Mouse (Mus musculus): ENCODE results near the gene Evx2. TPM values are rescaled to one million over a fixed set of nuclear protein-coding genes. Genes with fewer than 3 reads are reported as not detected.

Evx2 gene
- polyA plus RNA-seq, 1 experiment from 2014 or later: 0.31 TPM

DNA sequence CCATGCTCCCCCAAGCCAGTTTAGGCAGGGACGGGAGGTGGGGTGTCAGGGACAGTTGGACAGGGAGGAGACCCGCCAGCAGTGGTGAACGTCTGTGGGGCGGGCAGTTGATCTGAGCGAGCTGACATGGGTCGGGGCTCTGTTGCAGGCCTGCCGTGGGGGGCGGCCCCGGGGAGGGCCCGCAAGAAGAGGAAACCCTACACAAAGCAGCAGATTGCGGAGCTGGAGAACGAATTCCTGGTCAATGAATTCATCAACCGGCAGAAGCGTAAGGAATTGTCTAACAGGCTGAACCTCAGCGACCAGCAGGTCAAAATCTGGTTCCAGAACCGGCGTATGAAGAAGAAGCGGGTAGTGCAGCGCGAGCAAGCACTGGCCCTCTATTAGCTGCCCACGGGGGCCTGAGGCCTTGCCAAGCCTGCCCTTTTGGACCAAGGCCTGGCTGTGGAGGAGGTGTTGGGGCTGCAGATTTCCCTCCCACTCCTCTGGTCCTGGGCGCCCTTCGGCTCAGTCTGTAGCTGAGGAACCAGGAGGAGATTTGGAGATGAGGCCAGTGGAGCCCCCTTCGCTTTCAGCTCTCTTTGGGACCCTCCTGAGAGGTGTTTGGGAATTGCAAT, 16.4 kb upstream of the Evx2 start:
- WGBS: 4% methylated on average over 24 of the region's 24 CpGs
- no peak overlapping the region for H3K9ac ChIP-seq
- H3K4me1 ChIP-seq: peaks cover 4% of the 10 kb centered on the region; the same call in 1 of the 2 replicates
- ATAC-seq (replicated peaks): no peak
- no peak overlapping the region for H3K4me2 ChIP-seq
- H3K9me3 ChIP-seq: no peaks in the 10 kb centered on the region
- no peak overlapping the region for H3K27ac ChIP-seq
- H3K4me3 ChIP-seq: no peak overlapping the region
- H3K36me3 ChIP-seq (replicated peaks): no peaks in the 10 kb centered on the region
- peaks cover 99% of the 10 kb centered on the region for H3K27me3 ChIP-seq (replicated peaks)

DNA sequence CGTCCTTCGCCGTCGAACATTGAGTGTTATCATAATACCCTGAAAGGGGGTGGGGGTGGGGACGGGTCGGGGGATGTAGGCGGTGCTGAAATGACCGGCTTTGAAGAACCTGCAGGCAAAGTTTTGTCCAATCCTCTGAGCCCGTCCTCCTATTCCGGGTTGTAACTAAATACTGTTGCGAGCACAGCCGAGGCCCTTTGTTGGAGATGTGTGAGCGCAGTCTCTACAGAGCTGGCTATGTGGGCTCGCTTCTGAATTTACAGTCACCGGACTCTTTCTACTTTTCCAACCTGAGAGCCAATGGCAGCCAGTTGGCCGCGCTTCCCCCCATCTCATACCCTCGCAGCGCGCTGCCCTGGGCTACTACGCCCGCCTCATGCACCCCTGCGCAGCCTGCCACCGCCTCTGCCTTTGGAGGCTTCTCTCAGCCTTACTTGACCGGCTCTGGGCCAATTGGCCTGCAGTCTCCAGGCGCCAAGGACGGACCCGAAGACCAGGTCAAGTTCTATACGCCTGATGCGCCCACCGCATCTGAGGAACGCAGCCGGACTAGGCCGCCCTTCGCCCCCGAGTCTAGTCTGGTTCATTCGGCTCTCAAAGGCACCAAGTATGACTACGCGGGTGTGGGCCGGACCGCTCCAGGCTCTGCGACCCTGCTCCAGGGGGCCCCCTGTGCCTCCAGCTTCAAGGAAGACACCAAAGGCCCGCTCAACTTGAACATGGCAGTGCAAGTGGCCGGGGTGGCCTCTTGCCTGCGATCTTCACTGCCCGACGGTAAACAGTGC, 15.7 kb upstream of the Evx2 start, which contains the start of gene Hoxd12:
TSS of gene Hoxd12 (plus strand) at position 133 of the 785 bp plus-strand sequence.
- peaks cover 97% of the 10 kb centered on the region for H3K27me3 ChIP-seq (replicated peaks)
- 3% methylated on average over 47 of the region's 47 CpGs for WGBS
- H3K9ac ChIP-seq: no peak within 1 kb of the TSS
- ATAC-seq (replicated peaks): no peak
- no peak within 1 kb of the TSS for H3K4me3 ChIP-seq
- H3K4me2 ChIP-seq: no peak within 1 kb of the TSS
- peaks cover 4% of the 10 kb centered on the region; the same call in 1 of the 2 replicates for H3K4me1 ChIP-seq
- H3K27ac ChIP-seq: no peak within 1 kb of the TSS
- H3K9me3 ChIP-seq: no peaks in the 10 kb centered on the region
- H3K36me3 ChIP-seq (replicated peaks): no peaks in the 10 kb centered on the region

DNA sequence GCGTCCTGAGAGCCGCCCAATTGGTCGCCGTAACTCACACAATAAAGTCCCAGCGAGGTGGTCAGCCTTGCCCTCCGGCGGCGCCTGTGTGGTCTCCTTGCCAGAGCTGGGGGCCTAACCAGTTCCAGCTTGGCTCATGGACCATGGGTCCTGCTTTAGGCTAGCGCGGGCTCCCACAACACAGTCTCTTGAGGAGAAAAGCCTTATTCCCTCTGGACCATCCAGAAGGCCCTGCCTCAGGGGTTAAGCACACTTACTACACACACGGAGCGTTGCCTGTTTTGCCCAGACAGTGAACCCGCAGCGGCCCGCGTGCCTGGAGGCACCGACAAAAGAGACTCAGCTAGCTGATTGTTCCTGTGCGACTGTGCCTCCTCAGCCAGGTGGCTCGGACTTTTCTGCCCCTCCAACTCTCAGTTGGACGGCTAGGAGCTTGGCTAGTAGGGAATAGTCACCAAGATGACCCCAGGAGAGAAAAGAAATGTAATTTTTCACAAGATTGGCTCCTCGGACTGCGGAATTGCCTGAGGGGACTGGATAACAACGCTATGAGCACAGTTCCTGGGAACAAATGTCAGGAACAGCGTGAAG, 14.6 kb upstream of the Evx2 start:
- no peak for ATAC-seq (replicated peaks)
- Histone ChIP-seq H3K27ac (no peak overlapping the region), H3K27me3 (replicated peaks) (peaks cover 97% of the 10 kb centered on the region)

DNA sequence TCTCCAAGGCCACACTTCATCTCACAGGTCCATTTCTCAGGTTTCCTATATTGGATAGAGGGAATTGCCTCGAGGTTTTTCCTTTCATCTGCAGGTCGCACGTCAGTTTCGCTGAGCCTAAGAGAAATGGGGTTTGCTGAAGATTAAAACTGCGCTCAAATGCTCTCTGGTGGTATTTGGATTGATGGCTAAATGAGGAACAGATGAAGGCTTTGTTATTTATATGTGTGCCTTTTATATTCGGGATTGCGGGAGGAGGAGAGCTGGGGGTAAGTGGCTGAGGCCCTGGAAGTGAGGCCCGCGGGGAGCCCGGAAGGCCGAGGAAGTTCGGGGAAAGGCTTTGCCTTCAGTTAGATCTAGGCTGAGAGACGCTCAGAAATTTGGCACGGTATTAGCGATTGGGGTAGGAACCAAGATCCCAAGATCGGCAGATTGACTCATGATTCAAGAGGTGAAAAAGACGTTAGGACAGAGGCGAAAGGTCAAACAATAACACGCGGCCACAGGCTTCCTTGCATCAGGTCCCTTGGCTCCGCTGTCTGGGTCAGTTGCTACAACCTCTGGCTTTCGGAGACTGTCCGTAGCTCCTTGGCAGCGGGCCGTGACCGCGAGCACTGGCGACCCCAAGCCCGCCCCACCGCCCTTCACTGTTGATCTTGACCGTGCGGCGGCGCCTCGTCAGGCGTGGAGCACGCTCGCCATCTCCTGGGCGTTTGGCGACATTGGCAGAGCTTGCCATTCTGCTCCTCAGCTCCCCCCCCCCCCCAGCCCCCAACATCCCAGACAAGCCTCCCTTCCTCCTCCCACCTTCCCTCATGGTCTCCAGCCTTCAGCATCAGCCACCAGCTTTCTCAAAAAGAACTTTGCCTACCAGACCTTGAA, 13.4 kb upstream of the Evx2 start:
- Histone ChIP-seq H3K36me3 (replicated peaks) (no peaks in the 10 kb centered on the region), H3K4me1 (peaks cover 11% of the 10 kb centered on the region), H3K4me3 (peak overlapping the region; percentile 21), H3K4me2 (peak overlapping the region; percentile 47), H3K9me3 (no peaks in the 10 kb centered on the region), H3K9ac (no peak overlapping the region), H3K27me3 (replicated peaks) (peaks cover 97% of the 10 kb centered on the region), H3K27ac (no peak overlapping the region)
- 2% methylated on average over 40 of the region's 40 CpGs for WGBS
- ATAC-seq (replicated peaks): peak; percentile 37; the same call in 1 of the 2 replicates

More for the DNA sequence above, 14.6 kb upstream of the Evx2 start:
- peaks cover 4% of the 10 kb centered on the region; the same call in 1 of the 2 replicates for H3K4me1 ChIP-seq
- no peaks in the 10 kb centered on the region for H3K36me3 ChIP-seq (replicated peaks)
- H3K4me3 ChIP-seq: no peak overlapping the region
- 2% methylated on average over 24 of the region's 24 CpGs for WGBS
- H3K9ac ChIP-seq: no peak overlapping the region
- no peaks in the 10 kb centered on the region for H3K9me3 ChIP-seq
- no peak overlapping the region for H3K4me2 ChIP-seq

DNA sequence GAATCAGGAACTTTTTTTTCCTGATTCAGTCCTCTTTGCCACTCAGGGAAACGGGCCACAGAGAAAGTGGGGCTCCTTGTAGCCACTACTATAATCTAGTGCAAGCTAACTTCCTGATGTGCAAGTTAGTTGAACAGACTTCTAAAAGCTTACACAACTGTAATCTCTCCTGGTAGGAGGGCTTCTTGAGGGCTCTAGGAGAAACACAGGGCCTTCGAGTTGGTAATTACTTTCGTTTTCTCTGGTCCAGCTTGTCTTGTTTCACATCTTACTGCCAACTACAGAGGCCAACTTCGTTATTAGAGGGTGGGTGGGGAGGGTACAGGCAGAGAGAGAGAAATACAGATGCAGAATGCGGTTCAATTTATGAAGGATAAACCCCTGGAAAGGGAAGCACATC, 12.5 kb upstream of the Evx2 start:
- ATAC-seq (replicated peaks): no peak
- Histone ChIP-seq H3K4me1 (peaks cover 11% of the 10 kb centered on the region), H3K4me2 (no peak overlapping the region), H3K36me3 (replicated peaks) (no peaks in the 10 kb centered on the region), H3K4me3 (no peak overlapping the region), H3K27ac (no peak overlapping the region), H3K27me3 (replicated peaks) (peaks cover 97% of the 10 kb centered on the region), H3K9ac (no peak overlapping the region), H3K9me3 (no peaks in the 10 kb centered on the region)
- WGBS: 11% methylated on average over 5 of the region's 5 CpGs

DNA sequence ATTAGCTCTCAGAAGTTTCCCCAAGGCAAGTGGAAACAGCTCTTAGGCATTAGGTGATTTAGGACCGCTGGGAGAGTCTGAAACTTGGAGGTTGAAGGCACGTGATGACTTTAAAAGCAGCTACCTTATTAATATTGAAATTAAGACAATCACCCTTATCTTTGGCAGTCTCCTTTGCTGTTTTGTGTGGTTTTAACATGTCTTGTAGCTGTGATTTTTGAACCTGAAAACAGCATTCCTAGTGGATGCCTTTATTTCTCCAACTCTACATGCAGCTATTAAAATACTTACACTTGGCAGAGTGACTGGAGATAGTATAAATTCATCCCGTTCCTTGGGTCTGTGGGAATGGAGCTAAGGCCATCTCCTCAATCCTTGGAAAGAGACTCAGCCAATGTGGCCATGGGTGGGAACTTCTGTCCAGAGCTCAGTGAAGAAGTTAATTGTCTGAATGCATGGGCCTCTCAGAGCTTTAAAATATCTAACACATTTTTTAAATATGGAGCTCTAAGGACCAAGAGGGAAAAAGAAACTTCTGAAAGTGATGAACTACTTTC, 11.4 kb upstream of the Evx2 start:
- 2% methylated on average over 3 of the region's 3 CpGs for WGBS

DNA sequence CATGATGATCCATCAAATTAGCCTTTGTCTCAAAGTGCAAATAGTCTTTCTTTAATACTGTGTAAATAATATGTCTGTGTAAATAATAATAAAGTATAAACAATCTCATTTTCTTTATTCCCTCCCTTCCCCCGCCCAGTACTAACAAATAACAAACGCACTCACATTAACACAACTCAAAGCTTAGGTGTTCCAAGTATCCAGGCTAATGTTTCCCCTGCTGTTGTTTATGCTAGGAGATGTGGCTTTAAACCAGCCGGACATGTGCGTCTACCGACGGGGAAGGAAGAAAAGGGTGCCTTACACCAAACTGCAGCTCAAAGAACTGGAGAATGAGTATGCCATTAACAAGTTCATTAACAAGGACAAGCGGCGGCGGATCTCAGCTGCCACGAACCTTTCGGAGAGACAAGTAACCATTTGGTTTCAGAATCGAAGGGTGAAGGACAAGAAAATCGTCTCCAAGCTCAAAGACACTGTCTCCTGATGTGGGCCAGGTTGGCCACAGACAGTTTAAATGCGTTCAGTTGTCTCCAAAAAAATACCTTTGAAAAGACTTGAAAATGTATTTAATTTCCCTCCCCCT, 10.4 kb upstream of the Evx2 start:
- Histone ChIP-seq H3K4me2 (no peak overlapping the region), H3K27me3 (replicated peaks) (peaks cover 94% of the 10 kb centered on the region), H3K4me1 (peaks cover 11% of the 10 kb centered on the region), H3K36me3 (replicated peaks) (no peaks in the 10 kb centered on the region), H3K27ac (no peak overlapping the region), H3K9me3 (no peaks in the 10 kb centered on the region), H3K4me3 (no peak overlapping the region), H3K9ac (no peak overlapping the region)
- WGBS: 2% methylated on average over 14 of the region's 14 CpGs
- ATAC-seq (replicated peaks): no peak

More for the DNA sequence above, 11.4 kb upstream of the Evx2 start:
- H3K9ac ChIP-seq: no peak overlapping the region
- no peak overlapping the region for H3K4me3 ChIP-seq
- no peaks in the 10 kb centered on the region for H3K9me3 ChIP-seq
- ATAC-seq (replicated peaks): no peak
- peaks cover 95% of the 10 kb centered on the region for H3K27me3 ChIP-seq (replicated peaks)
- no peak overlapping the region for H3K27ac ChIP-seq
- H3K4me1 ChIP-seq: peaks cover 11% of the 10 kb centered on the region
- no peak overlapping the region for H3K4me2 ChIP-seq
- no peaks in the 10 kb centered on the region for H3K36me3 ChIP-seq (replicated peaks)

DNA sequence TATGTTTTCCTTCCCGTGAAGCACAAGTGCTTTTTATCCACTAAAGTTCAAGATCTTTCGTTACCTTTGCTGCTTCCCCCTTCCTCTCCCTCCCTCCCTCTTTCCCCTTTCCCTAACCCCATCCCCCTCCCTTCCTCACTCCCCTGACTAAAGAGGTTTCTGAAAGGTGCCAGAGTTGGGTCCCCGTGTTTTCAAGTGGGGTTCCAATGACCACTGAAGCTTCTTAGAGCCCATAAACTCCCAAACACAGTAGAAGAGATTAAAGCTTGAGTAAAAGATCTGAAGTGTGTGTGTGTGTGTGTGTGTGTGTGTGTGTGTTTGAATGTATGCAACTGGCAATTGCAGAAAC, 9.8 kb upstream of the Evx2 start:
- Histone ChIP-seq H3K4me3 (no peak overlapping the region), H3K4me1 (peaks cover 11% of the 10 kb centered on the region), H3K27me3 (replicated peaks) (peaks cover 94% of the 10 kb centered on the region), H3K9me3 (no peaks in the 10 kb centered on the region), H3K4me2 (no peak overlapping the region), H3K36me3 (replicated peaks) (no peaks in the 10 kb centered on the region), H3K9ac (no peak overlapping the region), H3K27ac (no peak overlapping the region)
- ATAC-seq (replicated peaks): no peak
- under 1% methylated on average over 3 of the region's 3 CpGs for WGBS

DNA sequence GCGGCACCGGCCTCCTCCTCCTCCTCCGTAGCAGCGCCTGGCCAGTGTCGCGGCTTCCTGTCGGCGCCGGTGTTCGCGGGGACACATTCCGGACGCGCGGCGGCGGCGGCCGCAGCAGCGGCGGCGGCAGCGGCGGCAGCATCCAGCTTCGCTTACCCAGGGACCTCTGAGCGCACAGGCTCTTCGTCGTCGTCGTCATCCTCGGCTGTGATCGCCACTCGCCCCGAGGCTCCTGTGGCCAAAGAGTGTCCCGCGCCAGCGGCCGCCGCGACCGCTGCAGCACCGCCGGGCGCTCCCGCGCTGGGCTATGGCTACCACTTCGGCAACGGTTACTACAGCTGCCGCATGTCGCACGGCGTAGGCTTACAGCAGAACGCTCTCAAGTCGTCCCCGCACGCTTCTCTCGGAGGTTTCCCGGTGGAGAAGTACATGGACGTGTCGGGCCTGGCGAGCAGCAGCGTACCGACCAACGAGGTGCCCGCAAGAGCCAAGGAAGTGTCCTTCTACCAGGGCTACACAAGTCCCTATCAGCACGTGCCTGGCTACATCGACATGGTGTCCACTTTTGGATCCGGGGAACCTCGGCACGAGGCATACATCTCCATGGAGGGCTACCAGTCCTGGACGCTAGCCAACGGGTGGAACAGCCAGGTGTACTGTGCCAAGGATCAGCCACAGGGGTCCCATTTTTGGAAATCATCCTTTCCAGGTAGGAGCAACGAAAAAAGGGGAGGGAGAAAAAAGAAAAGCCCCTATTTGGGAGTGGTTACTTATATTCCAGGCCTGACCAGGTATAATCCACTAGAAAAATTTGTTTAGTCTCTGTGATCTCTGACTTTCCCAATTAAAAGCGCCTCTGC, 9.2 kb upstream of the Evx2 start:
- peak; percentile 62; the same call in 1 of the 2 replicates for ATAC-seq (replicated peaks)
- H3K27me3 ChIP-seq (replicated peaks): peaks cover 94% of the 10 kb centered on the region
- H3K4me1 ChIP-seq: peaks cover 11% of the 10 kb centered on the region
- no peaks in the 10 kb centered on the region for H3K9me3 ChIP-seq
- no peak overlapping the region for H3K27ac ChIP-seq
- H3K36me3 ChIP-seq (replicated peaks): no peaks in the 10 kb centered on the region
- H3K4me3 ChIP-seq: peak overlapping the region; percentile 22
- no peak overlapping the region for H3K9ac ChIP-seq
- H3K4me2 ChIP-seq: peak overlapping the region; percentile 38
- under 1% methylated on average over 57 of the region's 74 CpGs for WGBS

DNA sequence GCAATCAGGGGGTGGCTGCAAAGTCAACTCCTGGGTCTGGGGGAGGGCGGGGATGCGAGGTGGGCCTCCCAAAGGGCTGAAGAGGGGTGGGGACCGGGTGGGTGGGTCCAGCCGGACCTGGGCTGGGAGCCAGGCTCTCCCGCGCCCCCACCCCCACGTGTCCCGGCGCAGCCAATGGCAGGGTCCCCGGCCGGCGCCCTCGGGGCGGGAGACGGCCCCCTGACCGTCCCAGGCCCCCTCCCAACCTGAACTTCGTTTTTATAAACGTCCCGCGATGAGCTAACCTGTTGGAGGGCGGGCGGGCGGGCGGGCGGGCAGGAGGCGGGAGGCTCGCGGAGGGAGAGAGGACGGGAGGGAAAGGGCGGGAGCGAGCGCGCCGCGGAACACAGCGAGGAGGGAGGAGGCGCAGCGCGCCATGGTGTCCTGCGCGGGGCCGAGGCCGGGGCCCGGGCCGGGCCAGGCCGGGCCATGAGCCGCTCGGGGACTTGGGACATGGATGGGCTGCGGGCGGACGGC, 8.5 kb upstream of the Evx2 start, which contains the start of gene Hoxd13:
TSS of gene Hoxd13 (plus strand) at position 469 of the 516 bp plus-strand sequence.
- 0% methylated on average over 34 of the region's 51 CpGs for WGBS
- Histone ChIP-seq H3K4me1 (peaks cover 11% of the 10 kb centered on the region), H3K36me3 (replicated peaks) (no peaks in the 10 kb centered on the region), H3K4me3 (peak within 1 kb of the TSS; percentile 22), H3K27ac (no peak within 1 kb of the TSS), H3K9ac (no peak within 1 kb of the TSS), H3K9me3 (no peaks in the 10 kb centered on the region), H3K27me3 (replicated peaks) (peaks cover 94% of the 10 kb centered on the region), H3K4me2 (peak within 1 kb of the TSS; percentile 38)
- ATAC-seq (replicated peaks): 0 out of 2 replicates have a peak, but pooled peaks have one; percentile 27

All from midbrain, embryonic 15.5 days (tissue).